Mouse (Mus musculus): ENCODE data around the gene Irak2.
A peak's percentile ranks its signal among the peaks of the same experiment; 100 is the strongest.
"Not testable (repeated sequence)": the region's sequence is repeated elsewhere in the genome, so short reads cannot be mapped to it uniquely, and the experiment has no call there.

Gene Irak2

GRCm38 (mm10) chr6:113669821-113670220, 31.6 kb downstream of the Irak2 start:
- DNase-seq = no peak

GRCm38 (mm10) chr6:113672029-113672428, 33.8 kb downstream of the Irak2 start:
- DNase-seq = not testable (repeated sequence)

GRCm38 (mm10) chr6:113672989-113673388, 34.7 kb downstream of the Irak2 start:
- no peak for DNase-seq

GRCm38 (mm10) chr6:113675234-113675633, 37.0 kb downstream of the Irak2 start:
- DNase-seq = no peak

- no peak for DNase-seq
These were observed 37.7 kb downstream of the Irak2 start for GRCm38 (mm10) chr6:113675991-113676390.

GRCm38 (mm10) chr6:113677070-113677734, 38.9 kb downstream of the Irak2 start:
- DNase-seq = no peak

- no peak for DNase-seq
These were observed 40.2 kb downstream of the Irak2 start for GRCm38 (mm10) chr6:113678246-113679012.

GRCm38 (mm10) chr6:113679993-113680566, 41.8 kb downstream of the Irak2 start:
- DNase-seq = no peak

GRCm38 (mm10) chr6:113681271-113681670, 43.0 kb downstream of the Irak2 start:
- DNase-seq = peak; percentile 72 to 75

GRCm38 (mm10) chr6:113683081-113683825, 45.0 kb downstream of the Irak2 start:
- no peak for DNase-seq

GRCm38 (mm10) chr6:113686551-113687125, 48.4 kb downstream of the Irak2 start:
- peak; percentile 56 to 66 for DNase-seq

GRCm38 (mm10) chr6:113690008-113690399, 51.7 kb downstream of the Irak2 start:
- DNase-seq = no peak

- no peak for DNase-seq
These were observed 52.3 kb downstream of the Irak2 start for GRCm38 (mm10) chr6:113690400-113691083.

- no peak for DNase-seq
These were observed 52.8 kb downstream of the Irak2 start for GRCm38 (mm10) chr6:113691084-113691462.

- DNase-seq = no peak
These were observed 54.4 kb downstream of the Irak2 start for GRCm38 (mm10) chr6:113692661-113693133.

GRCm38 (mm10) chr6:113693377-113693776, 55.1 kb downstream of the Irak2 start:
- no peak for DNase-seq

GRCm38 (mm10) chr6:113695203-113695602, 56.9 kb downstream of the Irak2 start:
- no peak for DNase-seq

GRCm38 (mm10) chr6:113695766-113696355, 57.6 kb downstream of the Irak2 start:
- no peak for DNase-seq

GRCm38 (mm10) chr6:113696582-113697221, 58.4 kb downstream of the Irak2 start, which contains the start of gene Tatdn2:
Gene Tatdn2 (plus strand): TSS chr6:113697050.
- DNase-seq = peak; percentile 92 to 95

GRCm38 (mm10) chr6:113697222-113698205, 59.2 kb downstream of the Irak2 start:
- no peak for DNase-seq

Data from cerebellum, postnatal 36 days (tissue).